Mouse (Mus musculus): ENCODE data around the gene Manf.
A peak's percentile ranks its signal among the peaks of the same experiment; 100 is the strongest.

Gene Manf

GRCm38 (mm10) chr9:106891829-106892551, at the start of gene Manf:
Gene Manf (minus strand): TSS chr9:106891979.
- peak; percentile 98 to 99 for DNase-seq (ENCODE audit: low spot score in 2 of 2)

GRCm38 (mm10) chr9:106934998-106935397, 43.2 kb upstream of the Manf start:
- DNase-seq (ENCODE audit: low spot score in 2 of 2), result no peak

GRCm38 (mm10) chr9:106914878-106915277, 23.1 kb upstream of the Manf start:
- no peak for DNase-seq (ENCODE audit: low spot score in 2 of 2)

- no peak for DNase-seq (ENCODE audit: low spot score in 2 of 2)
These were observed 22.0 kb upstream of the Manf start for GRCm38 (mm10) chr9:106913759-106914158.

- DNase-seq (ENCODE audit: low spot score in 2 of 2), result no peak
These were observed 19.8 kb upstream of the Manf start for GRCm38 (mm10) chr9:106911624-106912023.

GRCm38 (mm10) chr9:106908715-106909114, 16.9 kb upstream of the Manf start:
- no peak for DNase-seq (ENCODE audit: low spot score in 2 of 2)

- DNase-seq (ENCODE audit: low spot score in 2 of 2), result no peak
These were observed 16.4 kb upstream of the Manf start for GRCm38 (mm10) chr9:106908174-106908573.

GRCm38 (mm10) chr9:106906597-106906996, 14.8 kb upstream of the Manf start:
- no peak for DNase-seq (ENCODE audit: low spot score in 2 of 2)

GRCm38 (mm10) chr9:106903791-106904134, 12.0 kb upstream of the Manf start:
- DNase-seq (ENCODE audit: low spot score in 2 of 2), result no peak

GRCm38 (mm10) chr9:106903099-106903790, 11.5 kb upstream of the Manf start:
- DNase-seq (ENCODE audit: low spot score in 2 of 2), result no peak

- no peak for DNase-seq (ENCODE audit: low spot score in 2 of 2)
These were observed 9.8 kb upstream of the Manf start for GRCm38 (mm10) chr9:106901596-106901995.

GRCm38 (mm10) chr9:106898901-106899300, 7.1 kb upstream of the Manf start:
- no peak for DNase-seq (ENCODE audit: low spot score in 2 of 2)

- DNase-seq (ENCODE audit: low spot score in 2 of 2), result no peak
These were observed 1.5 kb upstream of the Manf start for GRCm38 (mm10) chr9:106893327-106893726.

- DNase-seq (ENCODE audit: low spot score in 2 of 2), result no peak
These were observed 735 bp upstream of the Manf start for GRCm38 (mm10) chr9:106892552-106892875.

GRCm38 (mm10) chr9:106891341-106891741, 438 bp downstream of the Manf start:
- DNase-seq (ENCODE audit: low spot score in 2 of 2), result no peak

GRCm38 (mm10) chr9:106890496-106891240, 1.1 kb downstream of the Manf start:
- no peak for DNase-seq (ENCODE audit: low spot score in 2 of 2)

GRCm38 (mm10) chr9:106889321-106889720, 2.5 kb downstream of the Manf start:
- no peak for DNase-seq (ENCODE audit: low spot score in 2 of 2)

GRCm38 (mm10) chr9:106888346-106888745, 3.4 kb downstream of the Manf start:
- DNase-seq (ENCODE audit: low spot score in 2 of 2), result no peak

- peak; percentile 98 to 99 for DNase-seq (ENCODE audit: low spot score in 2 of 2)
These were observed 4.7 kb downstream of the Manf start, which contains the start of gene Rbm15b for GRCm38 (mm10) chr9:106886828-106887702. Gene Rbm15b (minus strand): TSS chr9:106887428.

GRCm38 (mm10) chr9:106885901-106886731, 5.7 kb downstream of the Manf start:
- peak in 1 of 2 experiments; percentile 59 for DNase-seq (ENCODE audit: low spot score in 2 of 2)

Data from frontal cortex, postnatal 10 days (tissue).